Mouse (Mus musculus): ENCODE data around the gene Dqx1.

The Dqx1 gene

DNA sequence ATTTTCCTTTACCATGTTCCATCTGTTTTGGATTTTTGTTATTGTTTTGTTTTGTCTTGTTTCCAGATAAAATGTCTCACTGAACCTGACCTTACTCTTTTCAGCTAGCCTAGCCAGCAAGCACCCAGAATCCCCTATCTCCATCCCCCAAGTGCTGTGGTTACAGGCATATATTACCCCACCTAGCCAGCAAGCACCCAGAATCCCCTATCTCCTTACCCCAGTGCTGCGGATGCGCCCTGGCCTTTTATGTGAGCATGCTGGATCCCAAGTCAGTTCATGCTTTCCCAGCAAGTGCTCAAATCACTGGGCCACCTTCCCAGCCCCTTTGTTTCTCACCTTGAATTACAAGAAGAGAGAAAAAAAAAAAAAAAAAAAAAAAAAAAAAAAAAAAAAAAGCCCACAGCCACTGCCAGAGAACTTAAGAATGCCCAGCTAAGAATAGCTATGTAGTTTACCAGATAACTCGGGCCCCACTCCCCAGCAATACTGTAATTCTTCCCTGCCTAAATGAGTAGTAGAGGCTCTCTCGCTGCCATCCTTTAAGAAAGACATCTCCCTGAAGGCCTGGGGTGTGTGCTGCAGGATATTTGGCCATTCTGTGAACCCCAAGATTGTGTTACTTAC is 54.0 kb downstream of the Dqx1 start:
- DNase-seq: no peak

DNA sequence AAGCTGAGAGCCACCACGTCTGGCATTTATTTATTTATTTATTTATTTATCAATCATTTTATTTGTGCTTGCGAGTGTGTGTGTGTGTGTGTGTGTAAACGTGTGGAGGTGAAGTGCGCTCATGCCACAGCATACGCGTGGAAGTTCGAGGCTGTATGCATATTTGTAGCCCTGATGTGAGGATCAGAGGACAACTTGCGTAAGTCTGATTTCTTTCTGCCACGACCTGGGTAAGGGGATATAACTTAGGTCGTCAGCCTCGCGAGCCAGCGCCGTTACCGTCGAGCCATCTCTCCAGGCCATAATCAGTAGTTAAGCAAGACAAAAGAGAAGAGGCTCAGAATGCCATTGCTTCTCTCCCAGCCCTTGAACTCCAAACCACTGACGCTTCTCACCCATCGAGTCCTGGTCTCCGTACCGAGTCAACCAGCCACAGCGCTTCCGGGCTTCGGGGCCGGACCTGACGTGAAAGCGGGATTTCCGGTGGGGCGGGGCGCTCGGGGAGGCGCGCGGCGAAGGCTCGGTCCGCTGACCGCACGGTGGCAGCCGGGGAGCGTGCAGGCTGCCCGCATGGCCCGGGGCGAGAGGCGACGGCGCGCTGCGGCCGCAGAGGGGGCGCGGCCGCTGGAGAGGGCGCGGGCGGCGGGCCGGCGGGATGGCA is 57.5 kb downstream of the Dqx1 start, which contains the start of gene Mogs:
Mogs (plus strand) TSS at position 486 of the 661 bp plus-strand sequence.
- DNase-seq: peak; percentile 98

DNA sequence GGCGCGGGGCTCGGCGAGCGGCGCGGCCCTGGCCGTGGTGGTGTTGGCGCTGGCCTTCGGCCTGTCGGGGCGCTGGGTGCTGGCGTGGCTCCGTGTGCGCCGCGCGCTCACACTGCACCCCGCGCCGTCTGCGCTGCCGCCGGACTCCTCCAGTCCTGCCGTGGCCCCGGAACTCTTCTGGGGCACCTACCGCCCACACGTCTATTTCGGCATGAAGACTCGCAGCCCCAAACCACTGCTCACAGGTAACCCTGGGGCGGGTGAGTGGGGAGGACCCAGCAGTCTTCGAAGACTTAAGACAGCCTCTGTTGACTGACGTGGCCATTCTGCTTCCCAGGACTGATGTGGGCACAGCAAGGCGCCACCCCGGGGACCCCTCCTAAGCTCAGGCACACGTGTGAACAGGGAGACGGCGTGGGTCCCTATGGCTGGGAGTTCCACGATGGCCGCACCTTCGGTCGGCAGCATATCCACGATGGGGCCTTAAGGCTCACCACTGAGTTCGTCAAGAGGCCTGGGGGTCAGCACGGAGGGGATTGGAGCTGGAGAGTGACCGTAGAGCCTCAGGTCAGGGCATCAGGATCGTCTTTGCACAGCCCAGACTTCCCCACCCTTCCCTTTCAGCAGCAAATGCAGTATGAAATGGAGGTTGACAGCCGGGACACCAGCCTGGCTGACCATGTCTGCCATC is 58.2 kb downstream of the Dqx1 start:
- DNase-seq: no peak

DNA sequence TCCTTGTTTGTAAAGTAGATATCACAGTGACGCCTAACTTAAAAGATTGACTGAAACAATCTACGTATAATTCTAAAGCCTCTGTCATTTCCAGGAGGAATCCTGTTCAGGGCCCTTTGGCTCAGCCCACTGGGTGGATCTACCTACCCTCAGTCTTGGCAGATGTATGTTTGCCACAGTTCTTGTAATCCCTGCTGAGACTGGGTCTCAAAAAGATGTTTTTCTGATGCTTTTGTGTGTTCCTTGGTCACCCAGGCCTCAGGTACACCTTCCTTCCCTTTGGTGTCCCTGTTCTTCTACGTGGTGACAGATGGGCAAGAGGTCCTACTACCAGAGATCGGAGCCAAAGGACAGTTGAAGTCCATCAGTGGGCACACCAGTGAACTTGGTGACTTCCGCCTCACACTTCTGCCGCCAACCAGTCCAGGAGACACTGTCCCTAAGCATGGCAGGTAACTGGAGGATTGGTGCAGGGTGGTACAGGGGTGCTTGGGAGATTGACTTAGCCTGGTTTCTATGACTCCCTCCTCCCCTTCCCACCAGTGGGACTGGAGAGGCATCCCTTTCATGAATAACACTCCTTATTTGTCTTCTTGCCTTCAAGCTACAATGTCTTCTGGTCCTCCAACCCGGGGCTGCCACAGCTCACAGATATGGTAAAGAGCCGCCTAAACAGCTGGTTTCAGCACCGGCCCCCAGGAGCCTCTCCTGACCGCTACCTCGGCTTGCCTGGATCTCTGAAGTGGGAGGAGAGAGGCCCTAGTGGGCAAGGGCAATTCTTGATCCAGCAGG is 58.9 kb downstream of the Dqx1 start:
- peak; percentile 11 for DNase-seq
